Mouse (Mus musculus): ENCODE measurements around the gene Skp1a. TPM values are rescaled to one million over a fixed set of nuclear protein-coding genes. Genes with fewer than 3 reads are reported as not detected.

Gene Skp1a
- total and polyA plus RNA-seq, 3 experiments, result 19.9 to 285 (median 119) TPM

- no peak for ATAC-seq (ENCODE audit: extremely low read depth, insufficient number of reproducible peaks, low FRiP score, poor library complexity, severe bottlenecking)
- Histone ChIP-seq H3K4me3 (ENCODE audit: low read depth, low read length) (no peak overlapping the region), H3K9me3 (replicated peaks) (no peaks in the 10 kb centered on the region), H3K4me1 (ENCODE audit: insufficient read depth, low read depth, low read length) (0 out of 2 replicates have a peak, but pooled peaks cover 2% of the 10 kb centered on the region), H3K36me3 (replicated peaks) (no peaks in the 10 kb centered on the region), H3K27me3 (ENCODE audit: insufficient read depth, low read length) (peaks cover 29% of the 10 kb centered on the region)
- no peak for DNase-seq (ENCODE audit: low spot score)
- no peak for TF ChIP-seq CTCF (IDR thresholded peaks at IDR 0.05; ENCODE audit: low read depth, low read length)
- no peak for TF ChIP-seq GATA2 (IDR thresholded peaks at IDR 0.05; ENCODE audit: borderline replicate concordance, low read depth, low read length)
- no peak for TF ChIP-seq GATA1 (IDR thresholded peaks at IDR 0.05; ENCODE audit: borderline replicate concordance, low read length)
- TF ChIP-seq TAL1 (conservative IDR thresholded peaks at IDR 0.05; ENCODE audit: low read depth, low read length), result no peak
- TF ChIP-seq POLR2AphosphoS5 (IDR thresholded peaks at IDR 0.05; ENCODE audit: insufficient replicate concordance, low read depth, low read length), result no peak
These were observed 42.8 kb downstream of the Skp1a start for GRCm38 (mm10) chr11:52274456-52275112.

- Histone ChIP-seq H3K27me3 (ENCODE audit: insufficient read depth, low read length) (peaks cover 33% of the 10 kb centered on the region), H3K4me1 (ENCODE audit: insufficient read depth, low read depth, low read length) (0 out of 2 replicates have a peak, but pooled peaks cover 2% of the 10 kb centered on the region), H3K9me3 (replicated peaks) (no peaks in the 10 kb centered on the region), H3K36me3 (replicated peaks) (no peaks in the 10 kb centered on the region), H3K4me3 (ENCODE audit: low read depth, low read length) (no peak overlapping the region)
- ATAC-seq (ENCODE audit: extremely low read depth, insufficient number of reproducible peaks, low FRiP score, poor library complexity, severe bottlenecking), result no peak
- no peak for DNase-seq (ENCODE audit: low spot score)
- TF ChIP-seq GATA1 (IDR thresholded peaks at IDR 0.05; ENCODE audit: borderline replicate concordance, low read length) (no peak), CTCF (IDR thresholded peaks at IDR 0.05; ENCODE audit: low read depth, low read length) (no peak), TAL1 (conservative IDR thresholded peaks at IDR 0.05; ENCODE audit: low read depth, low read length) (no peak), GATA2 (IDR thresholded peaks at IDR 0.05; ENCODE audit: borderline replicate concordance, low read depth, low read length) (no peak), POLR2AphosphoS5 (IDR thresholded peaks at IDR 0.05; ENCODE audit: insufficient replicate concordance, low read depth, low read length) (no peak)
These were observed 43.6 kb downstream of the Skp1a start for GRCm38 (mm10) chr11:52275366-52275765.

- TF ChIP-seq CTCF (IDR thresholded peaks at IDR 0.05; ENCODE audit: low read depth, low read length) (no peak), GATA2 (IDR thresholded peaks at IDR 0.05; ENCODE audit: borderline replicate concordance, low read depth, low read length) (no peak), TAL1 (conservative IDR thresholded peaks at IDR 0.05; ENCODE audit: low read depth, low read length) (no peak), GATA1 (IDR thresholded peaks at IDR 0.05; ENCODE audit: borderline replicate concordance, low read length) (no peak), POLR2AphosphoS5 (IDR thresholded peaks at IDR 0.05; ENCODE audit: insufficient replicate concordance, low read depth, low read length) (no peak)
- Histone ChIP-seq H3K27me3 (ENCODE audit: insufficient read depth, low read length) (peaks cover 37% of the 10 kb centered on the region), H3K4me3 (ENCODE audit: low read depth, low read length) (no peak overlapping the region), H3K4me1 (ENCODE audit: insufficient read depth, low read depth, low read length) (0 out of 2 replicates have a peak, but pooled peaks cover 2% of the 10 kb centered on the region), H3K36me3 (replicated peaks) (no peaks in the 10 kb centered on the region), H3K9me3 (replicated peaks) (no peaks in the 10 kb centered on the region)
- DNase-seq (ENCODE audit: low spot score) (no peak), ATAC-seq (ENCODE audit: extremely low read depth, insufficient number of reproducible peaks, low FRiP score, poor library complexity, severe bottlenecking) (no peak)
These were observed 44.2 kb downstream of the Skp1a start for GRCm38 (mm10) chr11:52275774-52276555.

- Histone ChIP-seq H3K27me3 (ENCODE audit: insufficient read depth, low read length) (peaks cover 47% of the 10 kb centered on the region), H3K4me3 (ENCODE audit: low read depth, low read length) (no peak overlapping the region), H3K36me3 (replicated peaks) (no peaks in the 10 kb centered on the region), H3K4me1 (ENCODE audit: insufficient read depth, low read depth, low read length) (0 out of 2 replicates have a peak, but pooled peaks cover 2% of the 10 kb centered on the region), H3K9me3 (replicated peaks) (no peaks in the 10 kb centered on the region)
- ATAC-seq (ENCODE audit: extremely low read depth, insufficient number of reproducible peaks, low FRiP score, poor library complexity, severe bottlenecking) (no peak), DNase-seq (ENCODE audit: low spot score) (no peak)
- TF ChIP-seq GATA2 (IDR thresholded peaks at IDR 0.05; ENCODE audit: borderline replicate concordance, low read depth, low read length) (no peak), TAL1 (conservative IDR thresholded peaks at IDR 0.05; ENCODE audit: low read depth, low read length) (no peak), POLR2AphosphoS5 (IDR thresholded peaks at IDR 0.05; ENCODE audit: insufficient replicate concordance, low read depth, low read length) (no peak)
These were observed 45.2 kb downstream of the Skp1a start for GRCm38 (mm10) chr11:52276961-52277391.

- ATAC-seq (ENCODE audit: extremely low read depth, insufficient number of reproducible peaks, low FRiP score, poor library complexity, severe bottlenecking) (no peak), DNase-seq (ENCODE audit: low spot score) (no peak)
- TF ChIP-seq GATA1 (IDR thresholded peaks at IDR 0.05; ENCODE audit: borderline replicate concordance, low read length) (no peak), TAL1 (conservative IDR thresholded peaks at IDR 0.05; ENCODE audit: low read depth, low read length) (no peak), CTCF (IDR thresholded peaks at IDR 0.05; ENCODE audit: low read depth, low read length) (no peak), GATA2 (IDR thresholded peaks at IDR 0.05; ENCODE audit: borderline replicate concordance, low read depth, low read length) (no peak), POLR2AphosphoS5 (IDR thresholded peaks at IDR 0.05; ENCODE audit: insufficient replicate concordance, low read depth, low read length) (no peak)
- no peaks in the 10 kb centered on the region for H3K9me3 ChIP-seq (replicated peaks)
- no peaks in the 10 kb centered on the region for H3K36me3 ChIP-seq (replicated peaks)
- peaks cover 53% of the 10 kb centered on the region for H3K27me3 ChIP-seq (ENCODE audit: insufficient read depth, low read length)
- H3K4me1 ChIP-seq (ENCODE audit: insufficient read depth, low read depth, low read length), result 0 out of 2 replicates have a peak, but pooled peaks cover 2% of the 10 kb centered on the region
- no peak overlapping the region for H3K4me3 ChIP-seq (ENCODE audit: low read depth, low read length)
These were observed 45.8 kb downstream of the Skp1a start for GRCm38 (mm10) chr11:52277433-52278150.
